Mouse (Mus musculus): ENCODE results near the gene Sgf29.

DNA sequence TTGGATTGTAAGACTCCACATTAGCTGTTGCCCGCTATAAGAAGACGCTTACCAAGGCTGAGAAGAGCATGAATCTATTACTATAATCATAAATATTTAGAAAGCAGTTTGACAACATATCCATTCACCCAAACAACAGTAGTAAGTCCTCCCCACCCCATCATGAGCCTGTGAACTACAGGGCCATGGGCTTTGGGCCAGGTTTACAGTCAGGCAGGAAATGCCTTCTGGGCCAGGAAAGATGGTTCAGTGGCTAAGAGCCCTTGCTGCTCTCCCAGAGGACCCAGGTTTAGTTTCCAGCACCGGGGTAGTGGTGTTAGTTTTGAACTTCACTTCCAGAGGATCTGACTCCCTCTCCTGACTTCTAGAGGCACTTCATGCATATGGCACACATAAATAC is 68.5 kb downstream of the Sgf29 start:
- no peak for TF ChIP-seq CTCF (IDR thresholded peaks at IDR 0.05)
- no peak for TF ChIP-seq EP300 (IDR thresholded peaks at IDR 0.05)
